Comparison of ENCODE assay signal across 11 mouse cellular contexts in the genomic region with DNA sequence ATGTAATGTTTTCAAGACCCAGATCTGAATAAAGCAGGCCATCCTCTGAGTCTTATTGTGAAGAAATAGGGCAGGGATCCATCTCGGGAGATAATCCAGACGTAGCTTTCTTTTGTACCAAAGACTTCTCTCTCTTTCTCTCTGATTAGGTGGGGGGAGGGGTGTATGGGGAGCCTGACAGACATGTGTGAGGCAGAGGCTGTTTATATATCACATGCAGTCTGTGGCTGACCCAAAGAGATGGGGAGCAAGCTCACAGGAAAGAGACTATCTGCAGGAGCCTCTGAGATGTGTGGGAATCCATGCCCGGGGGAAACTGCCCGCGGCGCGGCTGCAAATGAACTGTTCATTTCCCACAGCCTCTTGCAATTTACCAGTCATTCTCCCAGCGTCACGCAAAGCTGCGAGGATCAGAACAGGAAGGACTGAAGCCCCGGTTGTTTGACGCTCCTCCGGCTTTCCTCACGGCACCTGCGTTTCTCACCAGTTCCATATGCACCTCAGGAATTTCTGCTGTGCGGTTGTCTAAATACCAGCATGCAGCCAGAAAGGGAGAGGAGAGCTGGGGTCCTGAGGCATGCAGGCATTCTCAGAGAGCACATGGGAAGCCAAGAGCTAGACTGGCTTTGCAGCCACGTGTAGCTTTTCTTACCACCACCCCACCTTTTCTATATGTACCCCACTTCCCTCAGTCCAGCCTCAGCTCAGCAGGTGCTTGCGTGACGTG.
DNase-seq lines count a peak whose midpoint lies in the region; ATAC-seq lines count a peak whose summit lies in the region.
"Had no signal": no experiment of that assay in that cellular context is flagged by ENCODE, and none has a peak within 500 bp of the region (broad histone marks: within the 10 kb centered on the region; RNA-seq: fewer than 3 reads in every experiment).

No protein-coding gene starts in this region.

- WGBS in heart, embryonic 15.5 days, result 37% methylated on average over 19 of the region's 19 CpGs
- WGBS in embryonic facial prominence, embryonic 14.5 days, result 39% methylated on average over 19 of the region's 19 CpGs
- 39% methylated on average over 19 of the region's 19 CpGs for WGBS in intestine, embryonic 15.5 days
- 58% methylated on average over 19 of the region's 19 CpGs for WGBS in neural tube, embryonic 13.5 days

- no peaks in the 10 kb centered on the region for H3K27me3 ChIP-seq in heart, embryonic 15.5 days
- no peaks in the 10 kb centered on the region for H3K27me3 ChIP-seq in embryonic facial prominence, embryonic 14.5 days (replicated peaks; ENCODE audit: control insufficient read depth, insufficient read depth, low read length)
- H3K27me3 ChIP-seq in intestine, embryonic 15.5 days (replicated peaks), result no peaks in the 10 kb centered on the region
- no peaks in the 10 kb centered on the region for H3K27me3 ChIP-seq in neural tube, embryonic 13.5 days
- H3K27me3 ChIP-seq: liver, embryonic 15.5 days had no signal

- no peak overlapping the region for H3K4me3 ChIP-seq in heart, embryonic 15.5 days
- no peak overlapping the region for H3K4me3 ChIP-seq in embryonic facial prominence, embryonic 14.5 days (ENCODE audit: low read depth, low read length)
- no peak overlapping the region for H3K4me3 ChIP-seq in intestine, embryonic 15.5 days (replicated peaks)
- H3K4me3 ChIP-seq in neural tube, embryonic 13.5 days, result no peak overlapping the region
- H3K4me3 ChIP-seq: liver, embryonic 15.5 days had no signal

- no peak for DNase-seq in heart, postnatal 14 days
- peak; percentile 41 for DNase-seq in embryonic facial prominence, embryonic 14.5 days (ENCODE audit: low spot score)
- no peak for DNase-seq in urinary bladder, postnatal 14 days (ENCODE audit: low spot score)
- DNase-seq in right cerebral cortex, postnatal 14 days, result no peak
- no peak for DNase-seq in cerebellum, adult 9-11 months
- DNase-seq: heart, adult 11 months had no signal

- H3K9ac ChIP-seq in heart, embryonic 15.5 days, result 0 out of 2 replicates have a peak overlapping the region, but pooled peaks have one; percentile 1
- no peak overlapping the region for H3K9ac ChIP-seq in embryonic facial prominence, embryonic 14.5 days (ENCODE audit: low read depth, low read length)
- peak overlapping the region; percentile 12; the same call in 1 of the 2 replicates for H3K9ac ChIP-seq in intestine, embryonic 15.5 days
- no peak overlapping the region for H3K9ac ChIP-seq in neural tube, embryonic 13.5 days
- H3K9ac ChIP-seq: liver, embryonic 15.5 days had no signal

- intact Hi-C loops in heart, postnatal 14 days (cut with DNase I), result no loop called here

- H3K4me1 ChIP-seq in heart, embryonic 15.5 days (replicated peaks), result peaks cover 39% of the 10 kb centered on the region
- peaks cover 18% of the 10 kb centered on the region for H3K4me1 ChIP-seq in embryonic facial prominence, embryonic 14.5 days (ENCODE audit: control insufficient read depth, insufficient read depth, low read length)
- H3K4me1 ChIP-seq in intestine, embryonic 15.5 days (replicated peaks), result peaks cover 7% of the 10 kb centered on the region; the same call in 1 of the 2 replicates
- H3K4me1 ChIP-seq in neural tube, embryonic 13.5 days (replicated peaks), result peaks cover 36% of the 10 kb centered on the region

- no peak for ATAC-seq in heart, embryonic 15.5 days (replicated peaks; ENCODE audit: insufficient number of reproducible peaks, insufficient read depth, low FRiP score, low read depth)
- ATAC-seq in embryonic facial prominence, embryonic 14.5 days (ENCODE audit: low read depth), result peak; percentile 50
- peak; percentile 44; the same call in 1 of the 2 replicates for ATAC-seq in intestine, embryonic 15.5 days
- ATAC-seq in neural tube, embryonic 13.5 days (ENCODE audit: low read depth), result no peak
- ATAC-seq: CD4-positive, CD25-positive, alpha-beta regulatory T cell, adult 4 months had no signal

- no peaks in the 10 kb centered on the region for H3K36me3 ChIP-seq in heart, embryonic 15.5 days
- no peaks in the 10 kb centered on the region for H3K36me3 ChIP-seq in embryonic facial prominence, embryonic 14.5 days (ENCODE audit: control insufficient read depth, insufficient read depth, low read length)
- H3K36me3 ChIP-seq in intestine, embryonic 15.5 days, result no peaks in the 10 kb centered on the region
- H3K36me3 ChIP-seq in neural tube, embryonic 13.5 days, result no peaks in the 10 kb centered on the region
- H3K36me3 ChIP-seq: liver, embryonic 15.5 days had no signal

- H3K9me3 ChIP-seq in heart, embryonic 15.5 days (replicated peaks), result no peaks in the 10 kb centered on the region
- H3K9me3 ChIP-seq in embryonic facial prominence, embryonic 14.5 days (ENCODE audit: control insufficient read depth, low read length), result no peaks in the 10 kb centered on the region
- H3K9me3 ChIP-seq in intestine, embryonic 15.5 days, result no peaks in the 10 kb centered on the region
- H3K9me3 ChIP-seq in neural tube, embryonic 13.5 days, result no peaks in the 10 kb centered on the region
- H3K9me3 ChIP-seq: liver, embryonic 15.5 days had no signal

- H3K4me2 ChIP-seq in heart, embryonic 15.5 days, result peak overlapping the region; percentile 46
- peak overlapping the region; percentile 38 for H3K4me2 ChIP-seq in embryonic facial prominence, embryonic 14.5 days (ENCODE audit: low read depth, low read length)
- peak overlapping the region; percentile 41 for H3K4me2 ChIP-seq in intestine, embryonic 15.5 days (replicated peaks)
- peak overlapping the region; percentile 19; the same call in 1 of the 2 replicates for H3K4me2 ChIP-seq in neural tube, embryonic 13.5 days
- H3K4me2 ChIP-seq: liver, embryonic 15.5 days had no signal

- H3K27ac ChIP-seq in heart, embryonic 15.5 days, result 0 out of 2 replicates have a peak overlapping the region, but pooled peaks have one; percentile 26
- H3K27ac ChIP-seq in embryonic facial prominence, embryonic 14.5 days (replicated peaks; ENCODE audit: low read depth, low read length), result peak overlapping the region; percentile 12; the same call in 1 of the 2 replicates
- no peak overlapping the region for H3K27ac ChIP-seq in intestine, embryonic 15.5 days
- peak overlapping the region; percentile 34; the same call in 1 of the 2 replicates for H3K27ac ChIP-seq in neural tube, embryonic 13.5 days (replicated peaks)
- H3K27ac ChIP-seq: liver, embryonic 15.5 days had no signal

Comparison
In these comparisons a context has a peak if more than half of its experiments do, and no peak if none do; other contexts are left out.
1. ATAC-seq: peak in embryonic facial prominence, embryonic 14.5 days (single experiment) and intestine, embryonic 15.5 days (single experiment); none in heart, embryonic 15.5 days (single experiment) and neural tube, embryonic 13.5 days (single experiment).
2. H3K9ac ChIP-seq: peak in heart, embryonic 15.5 days (single experiment) and intestine, embryonic 15.5 days (single experiment); none in embryonic facial prominence, embryonic 14.5 days (single experiment) and neural tube, embryonic 13.5 days (single experiment).
3. Peak in every context shown above with its lines, with median percentiles within 50 percentile points of each other: H3K4me2 ChIP-seq.